Mouse (Mus musculus) right cerebral cortex, adult 18-20 months (tissue): ENCODE results near the gene Acsm2.

ENCODE experiments used
- DNase-seq: peaks from one replicate; pipeline ENCODE4 v3.0.0; 2022; ENCODE audit warnings: mixed read lengths

The Acsm2 gene

DNA sequence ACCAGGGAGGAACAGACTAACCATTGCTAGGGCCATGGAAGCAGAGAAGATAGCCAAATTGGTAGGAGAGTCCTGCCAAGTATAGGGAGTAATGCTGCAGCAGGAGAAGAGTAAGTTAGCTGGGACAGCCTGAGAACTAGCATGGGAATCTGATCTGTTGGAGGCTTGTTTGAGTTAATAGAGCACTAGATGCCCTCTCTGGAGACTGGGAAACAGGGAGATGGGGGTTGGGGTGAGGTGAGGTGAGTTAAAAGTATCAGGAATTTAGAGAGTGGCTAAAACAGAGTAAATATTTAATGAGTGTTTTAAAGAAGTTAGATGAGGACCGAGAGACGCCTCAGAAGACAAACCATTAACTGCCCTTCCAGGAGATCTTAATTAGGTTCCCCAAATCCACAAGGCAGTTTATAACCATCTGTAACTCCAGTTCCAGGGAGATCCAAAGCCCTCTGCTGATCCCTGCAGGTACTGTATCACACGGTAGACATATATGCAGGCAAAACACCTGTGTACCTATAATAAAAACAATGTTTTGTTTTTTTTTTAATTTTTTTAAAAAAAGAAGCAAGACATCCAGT is 40.5 kb downstream of the Acsm2 start:
- no peak for DNase-seq

DNA sequence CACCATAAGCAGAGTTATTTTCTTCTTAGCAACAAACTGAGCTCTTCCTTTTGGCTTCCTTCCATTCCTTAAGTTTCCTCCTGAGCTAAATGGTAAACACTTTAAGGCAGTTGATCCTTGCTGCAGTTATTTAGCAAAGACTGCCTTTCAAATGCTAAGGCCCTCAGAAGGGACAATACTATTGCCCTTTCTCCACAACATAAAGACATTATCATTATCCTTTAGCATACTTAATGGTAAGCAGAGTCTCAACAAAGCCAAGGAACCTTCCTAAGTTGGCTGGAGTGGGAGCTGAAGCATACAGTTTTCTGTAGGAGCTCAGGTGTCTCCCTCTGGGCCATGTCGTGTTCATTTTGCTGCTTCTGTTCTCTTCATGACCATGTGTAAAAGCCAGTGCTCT is 41.2 kb downstream of the Acsm2 start:
- no peak for DNase-seq

DNA sequence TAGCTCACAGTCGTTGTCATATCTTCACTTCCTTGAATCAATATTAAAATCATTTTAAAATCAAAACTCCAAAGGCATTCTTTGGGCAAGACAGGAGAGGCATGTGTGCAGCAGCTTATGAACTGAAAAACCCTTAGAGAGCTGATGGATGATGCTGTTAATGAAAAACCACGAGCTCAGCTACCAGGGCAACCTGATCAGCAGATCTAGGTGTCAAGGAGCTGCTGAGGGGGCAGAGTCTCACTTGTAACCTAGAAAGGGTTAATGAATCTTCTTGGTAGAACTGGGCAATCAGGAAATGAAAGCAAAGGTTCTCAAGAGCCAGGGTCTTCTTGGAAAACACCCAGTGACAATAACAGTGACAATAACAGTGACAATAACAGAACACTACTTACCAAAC is 42.4 kb downstream of the Acsm2 start:
- DNase-seq = no peak

DNA sequence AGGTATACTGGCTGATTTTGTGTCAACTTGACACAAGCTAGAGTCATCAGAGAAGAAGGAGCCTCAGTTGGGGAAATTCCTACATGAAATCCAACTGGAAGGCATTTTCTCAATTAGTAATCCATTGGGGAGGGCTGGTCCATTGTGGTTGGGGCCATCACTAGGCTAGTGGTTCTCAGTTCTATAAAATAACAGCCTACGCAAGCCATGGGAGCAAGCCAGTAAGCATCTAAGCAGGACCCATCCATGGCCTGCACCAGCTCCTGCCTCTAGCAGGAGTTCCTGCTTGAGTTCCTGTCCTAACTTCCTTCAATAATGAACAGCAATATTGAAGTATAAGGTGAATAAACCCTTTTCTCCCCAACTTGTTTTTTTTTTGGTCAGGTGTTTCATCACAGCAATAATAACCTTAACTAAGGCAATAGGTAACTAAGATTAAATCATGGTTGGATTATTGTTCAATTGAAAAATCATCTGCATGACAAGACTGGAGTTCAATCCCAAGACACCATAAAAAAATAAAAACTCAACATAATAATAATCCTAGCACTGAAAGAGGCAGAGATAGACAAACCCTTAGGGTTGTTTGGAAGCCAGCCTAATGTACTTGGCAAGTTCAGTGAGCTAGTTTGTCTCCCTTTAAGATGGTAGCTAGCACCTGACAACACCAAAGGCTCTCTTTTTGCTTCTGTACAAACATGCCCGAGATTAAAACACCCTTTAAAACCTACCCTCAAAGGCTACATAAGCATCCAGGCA is 47.2 kb downstream of the Acsm2 start:
- DNase-seq = no peak

DNA sequence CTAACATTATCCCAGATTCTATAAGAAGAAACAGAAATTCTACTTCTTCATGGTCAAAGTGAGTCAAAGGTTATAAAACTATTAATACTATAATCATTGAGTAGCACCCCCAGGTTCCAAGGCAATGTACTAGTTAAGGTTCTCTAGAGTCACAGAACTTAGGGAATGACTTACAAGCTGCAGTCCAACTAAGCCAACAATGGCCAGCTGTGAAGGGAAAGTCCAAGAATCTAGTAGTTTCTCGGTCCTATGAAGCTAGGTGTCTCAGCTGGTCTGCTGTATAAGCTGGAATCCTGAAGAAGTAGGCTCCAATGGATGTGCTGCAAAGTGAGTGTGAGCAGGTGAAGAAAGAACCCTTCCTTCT is 47.8 kb downstream of the Acsm2 start:
- no peak for DNase-seq

DNA sequence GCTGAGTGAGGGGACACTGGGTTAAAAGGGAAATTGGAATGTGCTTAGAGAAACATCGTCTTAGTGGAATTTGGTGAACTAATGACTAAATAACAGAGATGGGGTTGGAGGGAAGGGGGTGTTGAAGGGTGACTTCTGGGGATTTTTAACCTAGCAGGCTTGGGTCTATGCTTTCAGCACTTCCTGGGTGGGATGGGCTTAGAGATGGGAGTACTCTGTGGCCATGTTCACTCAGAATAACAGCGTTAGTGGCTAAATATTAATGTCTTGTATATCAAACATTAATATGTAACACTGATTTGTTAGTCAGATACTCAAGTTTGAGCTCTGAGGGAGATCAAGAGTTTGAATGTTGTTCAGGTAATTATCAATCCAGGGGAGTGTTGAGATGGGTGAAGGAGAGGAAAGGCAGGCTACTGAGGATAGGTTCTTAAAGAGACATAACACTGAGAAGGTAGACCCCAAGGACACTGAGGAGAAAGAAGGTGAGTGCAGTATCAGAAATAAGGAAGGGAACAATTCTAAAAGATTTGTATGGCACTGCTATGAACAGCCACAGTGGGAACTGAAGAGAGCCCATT is 50.9 kb downstream of the Acsm2 start:
- no peak for DNase-seq

DNA sequence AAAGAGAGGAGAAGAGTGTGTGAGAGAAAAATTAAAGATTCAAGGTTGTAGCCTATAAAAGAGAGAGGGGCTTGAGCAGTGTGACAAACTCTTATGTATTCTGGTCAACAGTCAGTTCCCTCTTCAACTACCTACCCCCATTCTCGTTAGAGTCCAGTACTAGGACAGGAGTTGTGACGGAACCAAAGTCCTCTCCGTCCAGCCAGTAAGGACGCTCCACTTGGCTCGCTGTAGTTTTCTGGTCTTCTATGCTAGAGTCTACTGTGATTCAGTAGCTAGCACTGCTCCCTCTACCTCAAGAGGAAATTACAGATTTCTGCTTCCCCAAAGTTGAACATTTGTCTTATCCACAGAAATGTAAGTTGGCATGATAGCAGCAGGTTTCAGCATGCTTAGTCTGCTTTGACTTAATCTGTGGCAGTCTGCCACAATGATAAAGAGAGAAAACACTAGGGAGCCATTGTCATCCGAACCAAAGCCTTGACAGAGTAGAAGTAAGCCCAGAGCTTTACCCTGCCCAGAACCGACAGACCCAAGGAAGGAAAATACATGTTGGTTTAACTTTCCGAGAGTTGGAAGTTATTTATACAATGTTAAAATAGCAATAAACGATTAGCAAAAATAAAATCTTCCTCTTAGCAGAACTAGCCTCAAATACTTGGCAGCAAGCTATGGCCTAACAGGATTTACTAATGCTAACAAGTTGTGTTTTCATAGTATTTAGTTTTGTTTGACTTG is 52.0 kb downstream of the Acsm2 start:
- no peak for DNase-seq

DNA sequence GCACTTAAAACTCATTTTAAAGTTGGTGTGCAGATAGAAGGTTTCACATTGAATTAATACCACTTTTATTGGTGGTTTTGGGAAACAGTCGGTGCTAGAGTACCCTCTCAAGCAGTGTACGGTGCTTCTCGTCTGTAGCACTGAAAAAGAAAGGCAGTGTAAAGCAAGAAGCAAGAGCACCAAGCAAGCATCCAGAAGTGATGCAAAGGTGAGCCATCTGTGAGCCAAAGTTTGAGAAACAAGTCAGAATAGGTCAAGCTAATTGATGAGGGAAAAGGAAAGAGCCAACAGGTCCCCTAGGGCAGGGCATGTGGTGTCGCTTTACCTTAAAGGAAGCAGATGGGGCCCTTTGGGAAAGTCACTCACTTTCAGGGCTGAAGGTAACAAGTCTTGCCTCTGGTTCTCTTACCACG is 52.5 kb downstream of the Acsm2 start, which contains the start of gene Acsm1:
Gene Acsm1, plus strand, starts transcription at position 363 of the 413 bp plus-strand sequence.
- no peak for DNase-seq

DNA sequence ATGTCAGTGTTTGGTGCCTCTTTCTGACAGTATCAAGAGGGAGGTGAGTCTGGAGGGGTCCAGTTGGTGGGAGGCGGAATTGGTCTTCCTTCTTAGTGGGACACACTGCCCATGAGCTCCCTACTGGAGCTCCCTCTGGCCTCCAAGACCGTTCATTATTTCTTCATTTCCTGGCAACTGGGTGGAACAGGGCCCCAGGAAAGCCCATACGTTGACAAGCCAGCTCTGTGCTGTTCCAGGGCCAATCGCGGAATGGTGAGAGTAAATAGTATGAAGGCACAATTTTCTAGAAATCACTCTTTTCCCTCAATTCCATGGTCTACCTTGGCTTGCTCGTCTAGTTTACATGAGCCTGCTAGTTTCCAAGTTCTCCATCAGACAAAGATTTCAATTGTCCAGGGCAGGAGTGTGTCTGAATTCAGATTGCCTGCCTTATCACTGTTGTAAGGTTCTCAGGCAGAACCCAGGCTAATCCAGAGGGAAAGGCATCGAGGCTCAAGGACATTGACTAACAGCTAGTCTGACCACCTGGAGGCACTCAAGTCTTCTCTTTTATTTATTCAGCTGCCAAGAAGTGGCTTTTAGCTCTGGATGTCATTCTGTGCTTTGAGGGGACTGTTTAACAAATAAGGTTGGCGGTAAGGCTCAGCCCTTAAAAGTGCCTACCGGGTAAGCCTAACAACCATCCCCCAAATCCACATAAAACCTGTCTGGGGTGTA is 53.8 kb downstream of the Acsm2 start:
- DNase-seq = no peak

DNA sequence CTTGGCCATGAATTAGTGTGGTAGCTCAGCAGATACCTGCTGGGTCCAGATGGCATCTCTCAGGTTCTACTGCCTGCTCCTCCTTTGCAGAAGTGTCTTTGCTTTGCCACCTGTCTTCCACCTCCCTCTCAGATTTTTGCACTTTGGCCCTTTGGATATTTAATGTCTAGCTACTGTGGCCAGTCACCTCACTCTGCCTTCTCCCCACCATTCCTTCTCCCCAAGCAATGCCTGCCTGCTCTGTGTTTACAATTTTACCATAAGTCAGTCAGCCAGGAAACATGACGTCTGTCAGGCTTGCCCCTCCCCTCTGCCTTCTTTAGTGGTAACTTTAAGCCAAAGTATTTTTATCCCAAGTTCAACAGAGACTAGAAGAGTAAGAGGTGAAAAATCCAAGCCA is 62.4 kb downstream of the Acsm2 start:
- DNase-seq = no peak

DNA sequence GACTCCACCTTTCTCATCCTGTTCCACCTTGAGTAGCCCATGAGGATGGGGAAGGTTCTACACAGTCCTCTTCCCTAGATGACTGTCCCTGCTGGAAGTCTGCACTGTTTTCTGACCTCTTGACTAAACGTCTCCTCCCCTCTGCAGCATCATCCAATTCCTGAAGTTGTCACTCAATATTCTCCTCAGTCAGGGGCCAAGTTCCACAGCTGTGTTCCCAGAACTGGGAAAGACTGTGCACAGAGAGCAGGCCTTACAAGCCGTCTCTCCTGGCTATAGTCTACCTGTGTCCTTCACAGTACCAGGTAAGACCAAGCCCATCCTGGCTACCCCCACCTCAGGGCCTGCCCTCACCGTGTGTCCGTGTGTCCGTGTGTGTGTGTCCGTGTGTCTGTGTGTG is 63.5 kb downstream of the Acsm2 start:
- no peak for DNase-seq

DNA sequence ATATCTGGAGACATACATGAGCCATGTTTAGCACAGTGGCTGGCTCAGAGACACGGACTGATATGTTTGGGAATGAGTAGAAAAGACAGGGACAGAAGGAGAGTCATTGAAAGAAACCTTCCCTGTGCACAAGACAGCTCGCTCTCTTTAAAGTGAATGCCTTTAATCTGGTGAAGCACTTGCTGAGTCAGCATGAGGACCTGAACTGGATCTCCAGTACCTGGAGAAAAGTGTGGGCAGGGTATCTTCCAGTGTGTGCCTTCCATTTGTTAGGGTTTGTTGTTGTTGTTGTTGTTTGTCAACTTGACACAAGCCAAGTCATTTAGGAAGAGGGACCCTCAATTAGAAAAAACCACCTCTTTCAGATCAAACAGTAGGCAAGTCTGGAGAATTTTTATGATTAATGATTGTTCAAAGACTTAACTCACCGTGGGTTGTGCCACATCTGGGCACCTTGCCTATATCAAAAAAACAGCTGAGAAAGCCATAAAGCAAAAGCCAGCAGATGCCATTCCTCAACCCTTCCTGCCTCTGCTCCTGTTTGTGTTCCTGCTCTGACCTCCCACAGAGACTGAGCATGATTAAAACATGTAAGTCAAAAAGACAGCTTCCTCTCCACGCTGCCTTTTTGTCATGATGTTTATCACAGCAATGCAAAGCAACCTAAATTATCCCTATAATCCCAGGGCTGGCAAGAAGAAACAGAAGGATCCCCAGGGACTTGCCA is 64.2 kb downstream of the Acsm2 start:
- DNase-seq = no peak

DNA sequence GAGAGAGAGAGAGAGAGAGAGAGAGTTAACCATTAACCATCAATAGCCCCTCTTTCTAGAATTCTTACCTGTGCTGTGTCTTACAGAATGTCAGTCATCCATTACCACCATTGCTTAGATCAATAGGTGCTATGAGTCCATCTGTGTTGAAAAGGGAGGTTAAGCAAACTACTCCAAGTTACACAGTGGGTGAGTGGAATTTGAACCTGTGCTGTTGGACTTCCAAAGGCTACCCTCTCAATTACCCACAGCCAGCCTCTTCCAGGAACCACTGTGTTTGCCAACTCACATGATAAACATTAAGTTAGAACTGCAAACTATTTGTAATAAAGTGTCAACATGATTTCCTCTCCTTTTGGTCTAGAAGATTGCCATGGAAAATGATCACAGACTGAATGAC is 66.0 kb downstream of the Acsm2 start:
- no peak for DNase-seq

DNA sequence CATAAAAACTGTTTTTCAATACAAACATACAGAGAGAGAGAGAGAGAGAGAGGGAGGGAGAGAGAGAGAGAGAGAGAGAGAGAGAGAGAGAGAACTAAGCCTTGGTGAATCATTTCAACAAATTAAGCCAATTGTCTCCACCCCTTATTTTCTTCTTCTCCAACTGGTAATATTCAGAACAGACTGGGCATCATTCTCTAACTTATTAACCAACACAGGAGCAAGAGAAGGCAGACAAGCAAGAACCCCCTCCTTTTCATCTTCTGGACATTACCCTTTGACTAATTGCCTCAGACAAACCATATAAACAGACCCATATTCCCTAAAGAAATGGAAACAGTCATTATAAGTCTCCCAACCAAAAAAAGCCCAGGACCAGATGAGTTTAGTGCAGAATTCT is 84.6 kb downstream of the Acsm2 start:
- DNase-seq = no peak

DNA sequence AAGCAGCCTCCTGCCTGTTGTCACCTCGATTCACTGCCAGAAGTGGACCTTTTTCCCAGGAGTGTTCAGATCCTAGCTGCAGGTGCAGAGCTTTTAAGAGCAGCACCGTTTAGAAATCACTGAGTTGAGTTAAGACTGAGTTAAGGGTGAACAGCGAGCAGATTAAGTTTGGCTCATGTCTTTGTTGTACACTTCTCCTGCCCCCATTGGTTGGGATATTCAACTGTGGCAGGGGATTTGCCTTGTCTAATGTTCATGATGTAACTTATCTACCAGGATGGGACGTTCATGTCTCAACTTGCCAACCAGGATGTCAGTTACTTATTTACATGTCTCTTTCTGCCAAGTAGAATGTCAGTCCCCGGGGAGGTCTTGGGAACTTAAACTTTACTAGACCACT is 88.2 kb downstream of the Acsm2 start:
- no peak for DNase-seq
